Comparison of ENCODE assay signal across 7 mouse cellular contexts in genomic region chr5:65175035-65175917, GRCm38 (mm10). TPM values are rescaled to one million over a fixed set of nuclear protein-coding genes. Genes with fewer than 3 reads are reported as not detected.
A peak's percentile ranks its signal among the peaks of the same experiment; 100 is the strongest.
DNase-seq lines count a peak whose midpoint lies in the region; ATAC-seq and TF ChIP-seq lines count a peak whose summit lies in the region.

No protein-coding gene starts in this region.

- H3K4me2 ChIP-seq in forebrain, embryonic 13.5 days: peak overlapping the region; percentile 42
- H3K4me2 ChIP-seq in lung, embryonic 16.5 days (ENCODE audit: low read depth, low read length): peak overlapping the region; percentile 29
- peak overlapping the region; percentile 33 for H3K4me2 ChIP-seq in stomach, embryonic 15.5 days

- DNase-seq in R1 (ENCODE audit: low read depth, low spot score): peak; percentile 44
- DNase-seq in layer of hippocampus, adult 2 months (ENCODE audit: low spot score in 2 of 2): peak; percentile 59 to 71
- no peak for DNase-seq in ovary, postnatal 36 days (ENCODE audit: low spot score)

- H3K27me3 ChIP-seq in ES-Bruce4 (ENCODE audit: control insufficient read depth, insufficient read depth, low read length, poor library complexity, severe bottlenecking): no peaks in the 10 kb centered on the region
- H3K27me3 ChIP-seq in forebrain, embryonic 13.5 days: no peaks in the 10 kb centered on the region
- H3K27me3 ChIP-seq in lung, embryonic 16.5 days (ENCODE audit: control insufficient read depth, insufficient read depth, low read depth, low read length): no peaks in the 10 kb centered on the region
- H3K27me3 ChIP-seq in stomach, embryonic 15.5 days (replicated peaks): no peaks in the 10 kb centered on the region

- H3K9me3 ChIP-seq in ES-Bruce4 (replicated peaks; ENCODE audit: control insufficient read depth, insufficient read depth, low read length, poor library complexity, severe bottlenecking): no peaks in the 10 kb centered on the region
- H3K9me3 ChIP-seq in forebrain, embryonic 13.5 days (replicated peaks): no peaks in the 10 kb centered on the region
- H3K9me3 ChIP-seq in lung, embryonic 16.5 days (ENCODE audit: control insufficient read depth, low read length): no peaks in the 10 kb centered on the region
- no peaks in the 10 kb centered on the region for H3K9me3 ChIP-seq in stomach, embryonic 15.5 days

- no peak for TF ChIP-seq CTCF in ES-Bruce4 (IDR thresholded peaks at IDR 0.05; ENCODE audit: low read depth, low read length)
- TF ChIP-seq CTCF in layer of hippocampus, adult 2 months (conservative IDR thresholded peaks at IDR 0.05): no peak

- ATAC-seq in forebrain, embryonic 13.5 days: peak; percentile 88
- no peak for ATAC-seq in lung, embryonic 16.5 days (ENCODE audit: low read depth)
- no peak for ATAC-seq in stomach, embryonic 15.5 days (ENCODE audit: insufficient read depth, low FRiP score, low read depth)

- no peak for TF ChIP-seq EP300 in ES-Bruce4 (IDR thresholded peaks at IDR 0.05; ENCODE audit: insufficient read depth, low read depth, low read length)

- no peaks in the 10 kb centered on the region for H3K4me1 ChIP-seq in ES-Bruce4 (ENCODE audit: control insufficient read depth, insufficient read depth, low read length)
- peaks cover 29% of the 10 kb centered on the region for H3K4me1 ChIP-seq in forebrain, embryonic 13.5 days
- H3K4me1 ChIP-seq in lung, embryonic 16.5 days (replicated peaks; ENCODE audit: control insufficient read depth, insufficient read depth, low read length): peaks cover 19% of the 10 kb centered on the region
- peaks cover 12% of the 10 kb centered on the region; the same call in 1 of the 2 replicates for H3K4me1 ChIP-seq in stomach, embryonic 15.5 days

- WGBS in forebrain, embryonic 13.5 days: 59% methylated on average over 26 of the region's 26 CpGs
- 50% methylated on average over 26 of the region's 26 CpGs for WGBS in lung, embryonic 16.5 days
- WGBS in stomach, embryonic 15.5 days: 60% methylated on average over 26 of the region's 26 CpGs

- peak overlapping the region; percentile 18; the same call in 1 of the 2 replicates for H3K9ac ChIP-seq in ES-Bruce4 (ENCODE audit: low read depth, poor library complexity, severe bottlenecking)
- peak overlapping the region; percentile 50 for H3K9ac ChIP-seq in forebrain, embryonic 13.5 days
- no peak overlapping the region for H3K9ac ChIP-seq in lung, embryonic 16.5 days (ENCODE audit: low read length)
- H3K9ac ChIP-seq in stomach, embryonic 15.5 days: no peak overlapping the region

- no peak overlapping the region for H3K27ac ChIP-seq in ES-Bruce4 (ENCODE audit: insufficient read depth, low read length)
- H3K27ac ChIP-seq in forebrain, embryonic 13.5 days: no peak overlapping the region
- H3K27ac ChIP-seq in layer of hippocampus, adult 2 months: peak overlapping the region; percentile 86
- no peak overlapping the region for H3K27ac ChIP-seq in lung, embryonic 16.5 days (ENCODE audit: low read length)
- no peak overlapping the region for H3K27ac ChIP-seq in stomach, embryonic 15.5 days

- H3K4me3 ChIP-seq in ES-Bruce4 (ENCODE audit: low read depth, low read length): peak overlapping the region; percentile 39
- 0 out of 2 replicates have a peak overlapping the region, but pooled peaks have one; percentile 6 for H3K4me3 ChIP-seq in forebrain, embryonic 13.5 days
- peak overlapping the region; percentile 46 for H3K4me3 ChIP-seq in layer of hippocampus, adult 2 months
- H3K4me3 ChIP-seq in lung, embryonic 16.5 days (ENCODE audit: low read length): no peak overlapping the region
- H3K4me3 ChIP-seq in stomach, embryonic 15.5 days (replicated peaks): no peak overlapping the region

- no peak for TF ChIP-seq POLR2A in ES-Bruce4 (IDR thresholded peaks at IDR 0.05; ENCODE audit: insufficient read depth, low read length)

- no peaks in the 10 kb centered on the region for H3K36me3 ChIP-seq in ES-Bruce4 (ENCODE audit: control insufficient read depth, insufficient read depth, low read length, poor library complexity, severe bottlenecking)
- H3K36me3 ChIP-seq in forebrain, embryonic 13.5 days (ENCODE audit: poor library complexity, severe bottlenecking): no peaks in the 10 kb centered on the region
- H3K36me3 ChIP-seq in lung, embryonic 16.5 days (ENCODE audit: control insufficient read depth, insufficient read depth, low read length): no peaks in the 10 kb centered on the region
- H3K36me3 ChIP-seq in stomach, embryonic 15.5 days: no peaks in the 10 kb centered on the region

RNA-seq across cellular contexts. Expression of gene Wdr19, which starts 24.2 kb away (rescaled TPM):
- polyA plus RNA-seq in ES-Bruce4 (2011; ENCODE audit: insufficient read depth, insufficient read length, low read depth, missing spikeins): 13.8 and 13.9 TPM in 2 replicates
- 10.4 and 12.6 TPM in 2 replicates for polyA plus RNA-seq in forebrain, embryonic 13.5 days (2015; fragmentation: Nextera tagmentation; extraction: Ambion mirVana)
- total RNA-seq in layer of hippocampus, adult 2 months (2021): 10 to 100 TPM; 22.9 to 23.7 TPM
- polyA plus RNA-seq in lung, embryonic 16.5 days (2015; fragmentation: Nextera tagmentation; extraction: Ambion mirVana): 10.8 and 11.3 TPM in 2 replicates
- 5.9 and 6.2 TPM in 2 replicates for polyA plus RNA-seq in stomach, embryonic 15.5 days (2015; fragmentation: Nextera tagmentation; extraction: Ambion mirVana)

Comparison
In these comparisons a context has a peak if more than half of its experiments do, and no peak if none do; other contexts are left out.
1. H3K4me3 ChIP-seq: peak in ES-Bruce4 (single experiment), forebrain, embryonic 13.5 days (single experiment) and layer of hippocampus, adult 2 months (single experiment); none in lung, embryonic 16.5 days (single experiment) and stomach, embryonic 15.5 days (single experiment).
2. H3K9ac ChIP-seq: peak in ES-Bruce4 (single experiment) and forebrain, embryonic 13.5 days (single experiment); none in lung, embryonic 16.5 days (single experiment) and stomach, embryonic 15.5 days (single experiment).
3. Peak in every context shown above with its lines, with median percentiles within 50 percentile points of each other: H3K4me2 ChIP-seq.